Mouse (Mus musculus) MEL (cell line): ENCODE results near the gene Plet1. TPM values are rescaled to one million over a fixed set of nuclear protein-coding genes. Genes with fewer than 3 reads are reported as not detected.

Experiments used
- DNase-seq: peaks from one replicate; pipeline ENCODE4 v3.0.0; 2011; ENCODE audit warnings: low read depth, low spot score
- H3K27ac ChIP-seq: 2 replicates; pipeline ENCODE4 v1.5.1; 2012; ENCODE audit warnings: low read depth, mild to moderate bottlenecking, control low read depth, low read length, moderate library complexity; ENCODE audit not compliant: control insufficient read depth
- H3K27me3 ChIP-seq, 2 experiments: fragments of 150-350 bp in 1 of 2; sonication (generic) in 1 of 2; 2 replicates each; pipeline ENCODE4 v1.6.1; 2012; ENCODE audit warnings: low read length in 2 of 2, mild to moderate bottlenecking in 2 of 2, improper control_type of control experiment in 1 of 2, moderate library complexity in 1 of 2; ENCODE audit not compliant: insufficient read depth in 2 of 2, control insufficient read depth in 1 of 2
- H3K36me3 ChIP-seq, 2 experiments: 2 replicates each; pipeline ENCODE4 v1.6.1; 2012 to 2014; ENCODE audit warnings: low read length in 2 of 2, improper control_type of control experiment in 1 of 2, inconsistent platforms in 1 of 2, mild to moderate bottlenecking in 1 of 2; ENCODE audit not compliant: insufficient read depth in 2 of 2, control insufficient read depth in 1 of 2
- H3K4me1 ChIP-seq, 2 experiments: fragments of 150-350 bp in 1 of 2; sonication (generic) in 1 of 2; 2 replicates each; pipeline ENCODE4 v1.6.1; 2012; ENCODE audit warnings: low read length in 2 of 2, improper control_type of control experiment in 1 of 2, mild to moderate bottlenecking in 1 of 2; ENCODE audit not compliant: insufficient read depth in 2 of 2, control insufficient read depth in 1 of 2
- H3K4me3 ChIP-seq, 2 experiments: fragments of 150-350 bp in 1 of 2; sonication (generic) in 1 of 2; 2 replicates each; pipeline ENCODE4 v1.5.1; 2012; ENCODE audit warnings: low read depth in 2 of 2, low read length in 2 of 2, mild to moderate bottlenecking in 2 of 2, moderate library complexity in 2 of 2, control low read depth in 1 of 2, improper control_type of control experiment in 1 of 2; ENCODE audit not compliant: control insufficient read depth in 1 of 2, insufficient read depth in 1 of 2
- H3K79me2 ChIP-seq: 2 replicates; pipeline ENCODE4 v1.6.1; 2012; ENCODE audit warnings: mild to moderate bottlenecking, low read length, moderate library complexity; ENCODE audit not compliant: control insufficient read depth, poor library complexity, insufficient read depth
- H3K9ac ChIP-seq: 2 replicates; pipeline ENCODE4 v1.6.1; 2012; ENCODE audit warnings: low read depth, mild to moderate bottlenecking, control low read depth, low read length, moderate library complexity; ENCODE audit not compliant: control insufficient read depth, poor library complexity, severe bottlenecking
- H3K9me3 ChIP-seq: fragments of 150-350 bp; sonication (generic); replicated peaks from 2 replicates; pipeline ENCODE4 v1.6.1; 2012; ENCODE audit warnings: mild to moderate bottlenecking, low read length, improper control_type of control experiment, moderate library complexity; ENCODE audit not compliant: insufficient read depth
- CTCF ChIP-seq, 3 experiments: IDR thresholded peaks in 2 of 3; conservative IDR thresholded peaks in 1 of 3; 2 replicates each; pipeline ENCODE4 v1.5.1; 2011 to 2012; ENCODE audit warnings: low read length in 3 of 3, low read depth in 2 of 3, mild to moderate bottlenecking in 2 of 3, improper control_type of control experiment in 1 of 3, inconsistent platforms in 1 of 3, mixed read lengths in 1 of 3, moderate library complexity in 1 of 3; ENCODE audit not compliant: control insufficient read depth in 1 of 3, insufficient read depth in 1 of 3, poor library complexity in 1 of 3, severe bottlenecking in 1 of 3
- EP300 ChIP-seq, 2 experiments: IDR thresholded peaks; 2 replicates each; pipeline ENCODE4 v1.6.1; 2011; ENCODE audit warnings: improper control_type of control experiment in 2 of 2, low read length in 2 of 2, low read depth in 1 of 2, mild to moderate bottlenecking in 1 of 2
- MAX ChIP-seq: IDR thresholded peaks from 2 replicates; pipeline ENCODE4 v1.6.1; 2011; ENCODE audit warnings: low read length, improper control_type of control experiment
- MEF2A ChIP-seq: IDR thresholded peaks from 2 replicates; pipeline ENCODE4 v1.6.1; 2014; ENCODE audit warnings: low read depth, mild to moderate bottlenecking, inconsistent platforms, low read length, improper control_type of control experiment; ENCODE audit not compliant: poor library complexity, insufficient replicate concordance, severe bottlenecking; ENCODE audit errors: extremely low read depth
- MXI1 ChIP-seq: IDR thresholded peaks from 2 replicates; pipeline ENCODE4 v1.6.1; 2011; ENCODE audit warnings: mild to moderate bottlenecking, low read depth, low read length, improper control_type of control experiment
- MYB ChIP-seq: IDR thresholded peaks from 2 replicates; pipeline ENCODE4 v1.6.1; 2011; ENCODE audit warnings: mild to moderate bottlenecking, low read depth, low read length, improper control_type of control experiment
- MYC ChIP-seq: IDR thresholded peaks from 2 replicates; pipeline ENCODE4 v1.6.1; 2011; ENCODE audit warnings: low read depth, mild to moderate bottlenecking, low read length, improper control_type of control experiment, moderate library complexity
- NELFE ChIP-seq: IDR thresholded peaks from 2 replicates; pipeline ENCODE4 v1.6.1; 2011; ENCODE audit warnings: low read depth, low read length, improper control_type of control experiment
- NRF1 ChIP-seq: IDR thresholded peaks from 2 replicates; pipeline ENCODE4 v1.6.1; 2014; ENCODE audit warnings: low read depth, mild to moderate bottlenecking, inconsistent platforms, low read length, improper control_type of control experiment, moderate library complexity; ENCODE audit not compliant: poor library complexity, insufficient read depth, severe bottlenecking
- POLR2A ChIP-seq, 2 experiments: IDR thresholded peaks; 2 replicates each; pipeline ENCODE4 v1.6.1; 2011 to 2012; ENCODE audit warnings: low read length in 2 of 2, mild to moderate bottlenecking in 2 of 2, control low read depth in 1 of 2, improper control_type of control experiment in 1 of 2, low read depth in 1 of 2, moderate library complexity in 1 of 2; ENCODE audit not compliant: control insufficient read depth in 1 of 2, insufficient read depth in 1 of 2, poor library complexity in 1 of 2
- POLR2AphosphoS2 ChIP-seq: IDR thresholded peaks from 2 replicates; pipeline ENCODE4 v1.6.1; 2011; ENCODE audit warnings: low read length, improper control_type of control experiment
- POLR2AphosphoS5 ChIP-seq: IDR thresholded peaks from 2 replicates; pipeline ENCODE4 v1.6.1; 2012; ENCODE audit warnings: low read depth, borderline replicate concordance, mild to moderate bottlenecking, inconsistent platforms, low read length, moderate library complexity, mixed read lengths
- SIN3A ChIP-seq: IDR thresholded peaks from 2 replicates; pipeline ENCODE4 v1.6.1; 2012; ENCODE audit warnings: low read length, improper control_type of control experiment, inconsistent platforms
- SMC3 ChIP-seq: IDR thresholded peaks from 2 replicates; pipeline ENCODE4 v1.6.1; 2011; ENCODE audit warnings: low read depth, low read length, improper control_type of control experiment
- TAL1 ChIP-seq: IDR thresholded peaks from 2 replicates; pipeline ENCODE4 v1.6.1; 2012; ENCODE audit warnings: mild to moderate bottlenecking, inconsistent platforms, low read length, moderate library complexity, mixed read lengths
- UBTF ChIP-seq: IDR thresholded peaks from 2 replicates; pipeline ENCODE4 v1.6.1; 2012; ENCODE audit warnings: low read depth, mild to moderate bottlenecking, inconsistent platforms, low read length, improper control_type of control experiment, moderate library complexity, borderline replicate concordance; ENCODE audit not compliant: insufficient read depth
- USF2 ChIP-seq, 2 experiments: IDR thresholded peaks; 2 replicates each; pipeline ENCODE4 v1.6.1; 2011 to 2012; ENCODE audit warnings: improper control_type of control experiment in 2 of 2, low read length in 2 of 2, borderline replicate concordance in 1 of 2, inconsistent platforms in 1 of 2, low read depth in 1 of 2, mild to moderate bottlenecking in 1 of 2; ENCODE audit not compliant: insufficient read depth in 1 of 2
- ZC3H11A ChIP-seq: IDR thresholded peaks from 2 replicates; pipeline ENCODE4 v1.6.1; 2012; ENCODE audit warnings: low read depth, mild to moderate bottlenecking, inconsistent platforms, low read length, improper control_type of control experiment
- ZKSCAN1 ChIP-seq: IDR thresholded peaks from 2 replicates; pipeline ENCODE4 v1.6.1; 2012; ENCODE audit warnings: low read depth, mild to moderate bottlenecking, inconsistent platforms, low read length, improper control_type of control experiment, moderate library complexity
- ZMIZ1 ChIP-seq: IDR thresholded peaks from 2 replicates; pipeline ENCODE4 v1.6.1; 2012; ENCODE audit warnings: low read depth, mild to moderate bottlenecking, inconsistent platforms, low read length, improper control_type of control experiment, moderate library complexity
- ZNF384 ChIP-seq: IDR thresholded peaks from 2 replicates; pipeline ENCODE4 v1.6.1; 2012; ENCODE audit warnings: low read depth, mild to moderate bottlenecking, inconsistent platforms, low read length, improper control_type of control experiment
- polyA plus RNA-seq, 2 experiments: library from polyadenylated mRNA; stranded (reverse) in 1 of 2; unstranded in 1 of 2; fragments of >175 nt in 1 of 2; fragments of >200 nt in 1 of 2; gene quantifications; 2 replicates each; pipeline versions ENCODE4 v1.2.1 to v1.2.4; 2012; ENCODE audit warnings: low replicate concordance in 2 of 2, low read depth in 1 of 2; ENCODE audit not compliant: insufficient read length in 2 of 2, insufficient read depth in 1 of 2, missing spikeins in 1 of 2
- total RNA-seq: library from RNA; depleted of rRNA; stranded (reverse); fragments of 300-350 nt; gene quantifications from 2 replicates; pipeline ENCODE4 v1.2.3, GENCODE M21; 2012

Plet1 gene
- total and polyA plus RNA-seq, 3 experiments = 0.12 to 0.81 TPM; not detected in 1

DNA sequence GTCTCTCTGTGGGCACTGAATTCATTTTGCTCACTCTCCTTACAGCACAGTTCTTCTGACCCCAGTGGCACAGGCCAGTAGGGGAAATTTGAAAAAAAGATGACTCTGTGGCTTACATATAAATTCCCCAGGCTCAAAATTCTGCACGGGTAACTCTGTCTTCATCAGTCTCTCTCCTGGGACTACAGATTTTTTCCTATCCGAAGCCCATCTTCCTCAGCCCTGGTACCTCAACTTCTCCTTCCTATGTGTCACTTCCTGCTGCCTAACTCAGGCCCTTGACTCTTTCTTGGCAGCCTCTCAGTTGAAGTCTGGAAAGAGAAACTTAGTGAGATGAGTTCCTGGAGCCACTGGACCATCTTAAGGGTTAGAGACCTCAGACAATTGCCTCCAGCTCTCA is 59.2 kb downstream of the Plet1 start:
- DNase-seq = peak; percentile 18
- TF ChIP-seq UBTF (no peak), MEF2A (no peak), POLR2AphosphoS2 (no peak), SIN3A (no peak), MAX (no peak), MXI1 (no peak), ZC3H11A (no peak), NRF1 (no peak), EP300 (IDR thresholded peaks at IDR 0.05; ENCODE audit: low read depth in 1 of 2, low read length in 2 of 2) (no peak), POLR2AphosphoS5 (no peak), POLR2A (IDR thresholded peaks at IDR 0.05; ENCODE audit: control insufficient read depth in 1 of 2, insufficient read depth in 1 of 2, low read depth in 1 of 2, low read length in 2 of 2, poor library complexity in 1 of 2) (no peak), MYC (no peak), NELFE (no peak), CTCF (IDR thresholded peaks at IDR 0.05 in 2 of 3, conservative IDR thresholded peaks at IDR 0.05 in 1 of 3; ENCODE audit: control insufficient read depth in 1 of 3, insufficient read depth in 1 of 3, low read depth in 2 of 3, low read length in 3 of 3, poor library complexity in 1 of 3, severe bottlenecking in 1 of 3) (no peak), TAL1 (no peak), ZMIZ1 (no peak), ZNF384 (no peak), SMC3 (no peak)
- no peaks in the 10 kb centered on the region for H3K79me2 ChIP-seq
- H3K9me3 ChIP-seq = no peaks in the 10 kb centered on the region
- H3K4me1 ChIP-seq = peaks cover 0 to 6% of the 10 kb centered on the region in 2 experiments; a peak in 2 of 4 replicates
- no peak overlapping the region for H3K27ac ChIP-seq
- H3K27me3 ChIP-seq = peaks cover 4 to 15% of the 10 kb centered on the region in 2 experiments; a peak in 3 of 4 replicates
- H3K4me3 ChIP-seq = no peak overlapping the region
- H3K36me3 ChIP-seq = peaks cover 0 to 11% of the 10 kb centered on the region in 2 experiments; a peak in 2 of 4 replicates
- H3K9ac ChIP-seq = no peak overlapping the region

- Histone ChIP-seq H3K4me3 (no peak within 1 kb of the TSS), H3K9ac (no peak within 1 kb of the TSS), H3K27me3 (peaks cover 4 to 22% of the 10 kb centered on the region in 2 experiments; a peak in 3 of 4 replicates), H3K9me3 (no peaks in the 10 kb centered on the region), H3K79me2 (no peaks in the 10 kb centered on the region), H3K4me1 (peaks cover 0 to 6% of the 10 kb centered on the region in 2 experiments; a peak in 2 of 4 replicates), H3K27ac (no peak within 1 kb of the TSS), H3K36me3 (peaks cover 0 to 11% of the 10 kb centered on the region in 2 experiments; a peak in 2 of 4 replicates)
- no peak for DNase-seq
- no peak for TF ChIP-seq MYB
- TF ChIP-seq ZKSCAN1 = no peak
- no peak for TF ChIP-seq TAL1
- TF ChIP-seq POLR2AphosphoS5 = no peak
- TF ChIP-seq USF2 (IDR thresholded peaks at IDR 0.05; ENCODE audit: borderline replicate concordance in 1 of 2, insufficient read depth in 1 of 2, low read depth in 1 of 2, low read length in 2 of 2) = no peak
- TF ChIP-seq POLR2AphosphoS2 = no peak
These were observed 60.1 kb downstream of the Plet1 start, which contains the start of gene Il18 for GRCm38 (mm10) chr9:50554241-50555093. TSS of gene Il18 (plus strand) at chr9:50554827.
